Mouse (Mus musculus) lung, adult 2 months (tissue): Measurements from ENCODE around the gene Fam126a.

Source experiments
- CTCF ChIP-seq: fragments of 200-500 bp; IDR thresholded peaks from 2 replicates; pipeline ENCODE4 v1.5.1; 2011; ENCODE audit warnings: mild to moderate bottlenecking, low read length, control low read depth; ENCODE audit not compliant: insufficient read depth
- POLR2A ChIP-seq: fragments of 200-500 bp; IDR thresholded peaks from 2 replicates; pipeline ENCODE4 v1.6.1; 2011; ENCODE audit warnings: low read depth, mild to moderate bottlenecking, control low read depth, low read length, borderline replicate concordance; ENCODE audit errors: extremely low read depth

DNA sequence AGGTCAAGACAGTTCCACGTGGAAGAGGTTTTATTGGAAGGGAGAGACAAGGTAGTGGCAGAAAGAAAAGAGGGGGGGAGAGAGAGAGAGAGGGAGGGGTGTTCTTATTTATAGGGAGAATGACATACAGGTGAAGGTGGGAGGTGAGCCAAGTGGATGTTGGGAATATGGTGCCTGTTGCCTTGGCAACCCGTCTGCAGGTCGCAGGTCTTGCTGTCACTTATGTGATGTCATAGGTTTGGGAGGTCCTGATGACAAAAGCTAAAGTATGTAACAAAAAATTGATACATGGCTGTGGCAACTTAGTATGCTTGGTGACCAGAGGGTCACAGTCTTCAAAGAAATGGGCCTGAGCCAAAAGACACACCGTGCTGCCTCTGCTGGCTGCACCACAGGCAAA is 10.1 kb downstream of the Fam126a start:
- TF ChIP-seq CTCF = no peak
- TF ChIP-seq POLR2A = no peak
